Mouse (Mus musculus): ENCODE measurements around the gene Gm17469.
"Not testable (repeated sequence)": the region's sequence is repeated elsewhere in the genome, so short reads cannot be mapped to it uniquely, and the experiment has no call there.

Gm17469 gene

GRCm38 (mm10) chrX:124629593-124629992 is at the start of gene Gm17469:
Gene Gm17469, plus strand, starts transcription at chrX:124629893.
- DNase-seq (ENCODE audit: low read depth, low spot score) = not testable (repeated sequence)
